Mouse (Mus musculus): ENCODE measurements at regions not wholly inside any gene's neighbourhood (a gene's known extent, or its start where the extent isn't known, plus 50 kb on each side); places are given as distances from the start of the nearest gene placed in this dataset.

GRCm38 (mm10) chr13:52019647-52020046 lies 173.2 kb downstream of the Gadd45g start:
- no peak overlapping the region for H3K9ac ChIP-seq (ENCODE audit: low read depth, low read length)
- no peaks in the 10 kb centered on the region for H3K27me3 ChIP-seq (ENCODE audit: control insufficient read depth, insufficient read depth, low read length)
- H3K27ac ChIP-seq (replicated peaks; ENCODE audit: insufficient read depth, low read depth, low read length) = no peak overlapping the region; the same call in 1 of the 2 replicates
- H3K79me2 ChIP-seq (ENCODE audit: control insufficient read depth, insufficient read depth, low read length) = no peaks in the 10 kb centered on the region
- TF ChIP-seq POLR2A (IDR thresholded peaks at IDR 0.05; ENCODE audit: extremely low read depth, insufficient read depth, low read length) (no peak), CTCF (IDR thresholded peaks at IDR 0.05; ENCODE audit: low read depth, low read length) (no peak)
- H3K4me1 ChIP-seq (ENCODE audit: control insufficient read depth, insufficient read depth, low read length) = peaks cover 29% of the 10 kb centered on the region
- H3K4me3 ChIP-seq (ENCODE audit: insufficient read depth, low read depth, low read length) = no peak overlapping the region
- H3K36me3 ChIP-seq (ENCODE audit: control insufficient read depth, insufficient read depth, low read length) = no peaks in the 10 kb centered on the region
- WGBS = 43% methylated on average over 8 of the region's 8 CpGs
- DNase-seq (ENCODE audit: extremely low read depth, low read depth, low spot score) = peak; percentile 81

GRCm38 (mm10) chr13:52021150-52021549 lies 174.7 kb downstream of the Gadd45g start:
- peak overlapping the region; percentile 52 for H3K27ac ChIP-seq (replicated peaks; ENCODE audit: insufficient read depth, low read depth, low read length)
- H3K79me2 ChIP-seq (ENCODE audit: control insufficient read depth, insufficient read depth, low read length) = no peaks in the 10 kb centered on the region
- no peak for TF ChIP-seq CTCF (IDR thresholded peaks at IDR 0.05; ENCODE audit: low read depth, low read length)
- no peak for TF ChIP-seq POLR2A (IDR thresholded peaks at IDR 0.05; ENCODE audit: extremely low read depth, insufficient read depth, low read length)
- H3K27me3 ChIP-seq (ENCODE audit: control insufficient read depth, insufficient read depth, low read length) = no peaks in the 10 kb centered on the region
- peaks cover 39% of the 10 kb centered on the region for H3K4me1 ChIP-seq (ENCODE audit: control insufficient read depth, insufficient read depth, low read length)
- 70% methylated on average over 11 of the region's 11 CpGs for WGBS
- H3K9ac ChIP-seq (ENCODE audit: low read depth, low read length) = no peak overlapping the region
- no peak for DNase-seq (ENCODE audit: extremely low read depth, low read depth, low spot score)
- H3K4me3 ChIP-seq (ENCODE audit: insufficient read depth, low read depth, low read length) = no peak overlapping the region
- no peaks in the 10 kb centered on the region for H3K36me3 ChIP-seq (ENCODE audit: control insufficient read depth, insufficient read depth, low read length)

GRCm38 (mm10) chr13:52021828-52022227 lies 175.3 kb downstream of the Gadd45g start:
- Histone ChIP-seq H3K27me3 (ENCODE audit: control insufficient read depth, insufficient read depth, low read length) (no peaks in the 10 kb centered on the region), H3K79me2 (ENCODE audit: control insufficient read depth, insufficient read depth, low read length) (no peaks in the 10 kb centered on the region), H3K36me3 (ENCODE audit: control insufficient read depth, insufficient read depth, low read length) (no peaks in the 10 kb centered on the region), H3K9ac (ENCODE audit: low read depth, low read length) (no peak overlapping the region), H3K4me1 (ENCODE audit: control insufficient read depth, insufficient read depth, low read length) (peaks cover 39% of the 10 kb centered on the region), H3K4me3 (ENCODE audit: insufficient read depth, low read depth, low read length) (no peak overlapping the region), H3K27ac (replicated peaks; ENCODE audit: insufficient read depth, low read depth, low read length) (peak overlapping the region; percentile 52)
- no peak for TF ChIP-seq POLR2A (IDR thresholded peaks at IDR 0.05; ENCODE audit: extremely low read depth, insufficient read depth, low read length)
- 0 out of 2 replicates have a peak, but pooled peaks have one; percentile 12 for TF ChIP-seq CTCF (IDR thresholded peaks at IDR 0.05; ENCODE audit: low read depth, low read length)
- peak; percentile 99 for DNase-seq (ENCODE audit: extremely low read depth, low read depth, low spot score)
- WGBS = 27% methylated on average over 6 of the region's 6 CpGs

GRCm38 (mm10) chr13:52022529-52022928 lies 176.1 kb downstream of the Gadd45g start:
- H3K9ac ChIP-seq (ENCODE audit: low read depth, low read length) = no peak overlapping the region
- H3K27me3 ChIP-seq (ENCODE audit: control insufficient read depth, insufficient read depth, low read length) = no peaks in the 10 kb centered on the region
- no peaks in the 10 kb centered on the region for H3K79me2 ChIP-seq (ENCODE audit: control insufficient read depth, insufficient read depth, low read length)
- no peak overlapping the region for H3K4me3 ChIP-seq (ENCODE audit: insufficient read depth, low read depth, low read length)
- H3K4me1 ChIP-seq (ENCODE audit: control insufficient read depth, insufficient read depth, low read length) = peaks cover 39% of the 10 kb centered on the region
- DNase-seq (ENCODE audit: extremely low read depth, low read depth, low spot score) = peak; percentile 90
- TF ChIP-seq POLR2A (IDR thresholded peaks at IDR 0.05; ENCODE audit: extremely low read depth, insufficient read depth, low read length) (no peak), CTCF (IDR thresholded peaks at IDR 0.05; ENCODE audit: low read depth, low read length) (no peak)
- H3K27ac ChIP-seq (replicated peaks; ENCODE audit: insufficient read depth, low read depth, low read length) = peak overlapping the region; percentile 81
- 42% methylated on average over 4 of the region's 4 CpGs for WGBS
- H3K36me3 ChIP-seq (ENCODE audit: control insufficient read depth, insufficient read depth, low read length) = no peaks in the 10 kb centered on the region

GRCm38 (mm10) chr13:52024349-52024748 lies 177.9 kb downstream of the Gadd45g start:
- peak; percentile 61 for DNase-seq (ENCODE audit: extremely low read depth, low read depth, low spot score)
- Histone ChIP-seq H3K79me2 (ENCODE audit: control insufficient read depth, insufficient read depth, low read length) (no peaks in the 10 kb centered on the region), H3K4me1 (ENCODE audit: control insufficient read depth, insufficient read depth, low read length) (peaks cover 39% of the 10 kb centered on the region), H3K27me3 (ENCODE audit: control insufficient read depth, insufficient read depth, low read length) (no peaks in the 10 kb centered on the region), H3K9ac (ENCODE audit: low read depth, low read length) (no peak overlapping the region), H3K36me3 (ENCODE audit: control insufficient read depth, insufficient read depth, low read length) (no peaks in the 10 kb centered on the region), H3K27ac (replicated peaks; ENCODE audit: insufficient read depth, low read depth, low read length) (peak overlapping the region; percentile 43), H3K4me3 (ENCODE audit: insufficient read depth, low read depth, low read length) (no peak overlapping the region)
- WGBS = 4% methylated on average over 2 of the region's 2 CpGs
- no peak for TF ChIP-seq CTCF (IDR thresholded peaks at IDR 0.05; ENCODE audit: low read depth, low read length)

GRCm38 (mm10) chr13:52024832-52025481 lies 178.5 kb downstream of the Gadd45g start:
- H3K27me3 ChIP-seq (ENCODE audit: control insufficient read depth, insufficient read depth, low read length) = no peaks in the 10 kb centered on the region
- peaks cover 37% of the 10 kb centered on the region for H3K4me1 ChIP-seq (ENCODE audit: control insufficient read depth, insufficient read depth, low read length)
- no peaks in the 10 kb centered on the region for H3K79me2 ChIP-seq (ENCODE audit: control insufficient read depth, insufficient read depth, low read length)
- H3K9ac ChIP-seq (ENCODE audit: low read depth, low read length) = no peak overlapping the region
- DNase-seq (ENCODE audit: extremely low read depth, low read depth, low spot score) = peak; percentile 31
- H3K27ac ChIP-seq (replicated peaks; ENCODE audit: insufficient read depth, low read depth, low read length) = peak overlapping the region; percentile 50
- no peak for TF ChIP-seq POLR2A (IDR thresholded peaks at IDR 0.05; ENCODE audit: extremely low read depth, insufficient read depth, low read length)
- no peak for TF ChIP-seq CTCF (IDR thresholded peaks at IDR 0.05; ENCODE audit: low read depth, low read length)
- H3K4me3 ChIP-seq (ENCODE audit: insufficient read depth, low read depth, low read length) = no peak overlapping the region
- H3K36me3 ChIP-seq (ENCODE audit: control insufficient read depth, insufficient read depth, low read length) = no peaks in the 10 kb centered on the region
- WGBS = 42% methylated on average over 18 of the region's 18 CpGs

Data from liver, adult 2 months (tissue).